Mouse (Mus musculus): ENCODE measurements at regions not wholly inside any gene's neighbourhood (a gene's known extent, or its start where the extent isn't known, plus 50 kb on each side); places are given as distances from the start of the nearest gene placed in this dataset.
A peak's percentile ranks its signal among the peaks of the same experiment; 100 is the strongest.

- peak; percentile 1 to 44 for DNase-seq (ENCODE audit: low spot score in 2 of 2)
These were observed 1041.8 kb downstream of the Pcdh19 start for GRCm38 (mm10) chrX:132646956-132647355.

- DNase-seq (ENCODE audit: low spot score in 2 of 2): no peak
These were observed 1091.9 kb downstream of the Pcdh19 start for GRCm38 (mm10) chrX:132596925-132597324.

DNA sequence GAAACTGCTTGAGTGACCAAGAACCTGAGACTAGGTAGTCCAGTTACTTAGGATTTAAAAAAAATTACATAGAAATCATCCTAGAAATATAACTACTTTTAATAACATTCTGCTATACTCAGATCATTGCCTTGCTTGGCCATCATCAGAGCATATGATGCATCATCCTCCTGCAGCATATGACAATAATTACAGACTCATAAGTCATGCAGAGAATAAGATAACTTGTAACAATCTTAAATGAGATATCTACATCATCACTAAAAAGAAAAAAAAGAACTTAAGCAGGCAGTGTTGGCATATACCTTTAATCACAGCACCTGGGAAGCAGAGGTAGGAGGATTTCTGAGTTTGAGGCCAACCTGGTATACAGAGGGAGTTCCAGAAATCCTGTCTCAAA lies 1092.4 kb downstream of the Pcdh19 start:
- DNase-seq (ENCODE audit: low spot score in 2 of 2): no peak

- no peak for DNase-seq (ENCODE audit: low spot score in 2 of 2)
These were observed 1114.7 kb downstream of the Pcdh19 start for GRCm38 (mm10) chrX:132574085-132574484.
